Mouse (Mus musculus) E14TG2a.4 (cell line): ENCODE measurements around the gene Tmem242.

ENCODE experiments used
- CTCF ChIP-seq: conservative IDR thresholded peaks from 2 replicates; pipeline ENCODE4 v1.5.1; 2014; ENCODE audit warnings: low read length
- NANOG ChIP-seq: IDR thresholded peaks from 2 replicates; pipeline ENCODE4 v1.6.1; 2014; ENCODE audit warnings: borderline replicate concordance, low read length, mixed read lengths
- POU5F1 ChIP-seq: IDR thresholded peaks from 2 replicates; pipeline ENCODE4 v1.6.1; 2014; ENCODE audit warnings: low read length, borderline replicate concordance

DNA sequence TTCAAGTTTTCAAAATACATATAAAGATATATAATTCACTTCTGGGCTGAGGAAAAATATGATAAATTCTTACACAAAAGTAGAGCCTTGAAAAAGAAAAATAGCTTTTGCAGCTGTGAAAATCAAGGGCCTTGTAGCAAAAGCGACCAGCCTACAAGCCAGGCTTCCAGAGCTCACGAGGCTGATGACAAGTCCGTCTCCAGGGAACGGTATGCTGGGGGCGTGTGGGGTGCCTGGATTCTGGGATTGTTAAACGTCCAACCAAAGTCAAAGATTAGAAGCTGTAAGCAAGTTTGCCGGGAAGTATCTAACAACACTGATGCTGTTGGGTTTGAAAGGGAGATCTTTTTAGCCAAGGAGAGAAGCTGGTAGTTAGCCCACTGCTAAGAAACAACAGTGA, 68.5 kb downstream of the Tmem242 start:
- TF ChIP-seq CTCF, result no peak
- TF ChIP-seq POU5F1, result no peak
- TF ChIP-seq NANOG, result no peak
